Mouse (Mus musculus): ENCODE results near the gene Cyp2j9.
A peak's percentile ranks its signal among the peaks of the same experiment; 100 is the strongest.
"Not testable (repeated sequence)": the region's sequence is repeated elsewhere in the genome, so short reads cannot be mapped to it uniquely, and the experiment has no call there.

Gene Cyp2j9

DNA sequence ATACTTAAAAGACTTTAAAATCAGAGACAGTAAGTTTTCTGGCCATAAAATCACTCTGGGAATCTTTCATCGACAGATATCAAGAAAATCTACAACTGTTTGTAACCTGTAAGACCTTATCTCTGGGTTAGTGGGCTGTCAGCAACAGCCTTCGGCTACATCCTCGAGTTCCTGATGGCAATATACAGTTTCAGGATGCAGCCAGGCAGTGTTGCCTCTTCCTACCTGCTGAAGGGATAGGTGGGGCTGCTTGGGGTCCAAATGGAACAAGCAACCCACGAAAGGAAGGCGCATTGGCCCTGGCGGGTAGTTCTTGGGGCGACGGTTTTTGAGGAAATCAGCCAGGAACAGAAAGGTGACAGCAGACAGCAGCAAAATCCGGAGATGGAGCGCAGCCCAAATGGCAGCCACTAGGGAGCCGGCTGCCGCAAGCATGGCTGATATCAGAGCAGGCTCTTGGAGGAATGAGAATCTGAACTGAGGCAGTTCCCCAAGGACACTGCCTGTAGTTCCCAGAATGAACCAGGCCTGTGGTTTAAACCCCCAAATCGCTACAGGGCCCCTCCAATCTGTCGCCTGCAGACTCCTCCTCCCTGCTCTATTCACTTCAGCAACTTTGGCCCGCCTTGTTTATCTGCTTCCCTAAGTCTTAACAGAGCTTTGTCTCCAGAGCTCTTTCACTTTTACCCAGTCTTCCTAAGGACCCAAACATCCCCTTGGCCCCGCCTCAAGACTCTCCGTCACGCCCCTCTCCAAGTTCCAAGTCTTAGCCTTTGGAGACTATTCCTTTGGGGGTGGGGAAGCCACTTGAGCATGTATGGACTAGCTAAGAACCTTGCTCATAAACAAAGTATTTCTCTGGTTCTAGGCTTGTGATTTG is at the start of gene Cyp2j9:
TSS of gene Cyp2j9 (minus strand) at position 668 of the 880 bp plus-strand sequence.
- peak; percentile 91 for DNase-seq

DNA sequence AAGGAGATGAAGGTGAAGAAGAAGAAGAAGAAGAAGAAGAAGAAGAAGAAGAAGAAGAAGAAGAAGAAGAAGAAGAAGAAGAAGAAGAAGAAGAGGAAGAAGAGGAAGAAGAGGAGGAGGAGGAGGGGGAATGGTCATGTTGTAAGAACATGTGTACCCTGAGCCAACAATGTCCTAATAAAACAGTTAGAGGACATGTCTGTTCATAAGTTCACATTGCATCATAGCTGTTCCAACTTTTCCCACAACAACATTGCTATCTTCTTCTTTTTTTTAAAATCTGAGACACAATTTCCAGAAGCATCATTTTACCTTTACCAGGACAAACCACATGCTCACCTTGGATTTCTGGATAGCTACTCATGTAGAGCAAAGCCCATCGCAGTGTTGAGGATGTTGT is 44.1 kb upstream of the Cyp2j9 start:
- DNase-seq, result no peak

DNA sequence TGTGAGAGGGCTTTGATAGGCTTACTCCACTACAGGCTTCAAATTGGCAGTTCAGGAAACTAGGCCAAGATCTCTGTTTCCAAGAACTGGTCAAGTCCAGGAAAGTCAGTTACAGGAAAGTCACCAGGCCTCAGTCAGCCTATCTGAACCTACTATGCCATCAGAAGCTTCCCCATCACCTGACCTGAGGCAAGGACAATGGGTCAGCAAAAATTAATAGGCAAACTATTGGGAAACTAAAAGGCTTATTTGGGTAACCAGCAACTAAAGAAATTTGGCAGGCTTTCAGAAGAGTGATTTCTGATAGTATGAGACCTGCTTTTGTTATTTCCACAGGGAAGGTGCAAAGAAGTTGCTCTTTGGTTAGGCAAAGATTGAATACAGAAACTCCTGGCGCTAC is 31.1 kb upstream of the Cyp2j9 start:
- DNase-seq, result no peak

DNA sequence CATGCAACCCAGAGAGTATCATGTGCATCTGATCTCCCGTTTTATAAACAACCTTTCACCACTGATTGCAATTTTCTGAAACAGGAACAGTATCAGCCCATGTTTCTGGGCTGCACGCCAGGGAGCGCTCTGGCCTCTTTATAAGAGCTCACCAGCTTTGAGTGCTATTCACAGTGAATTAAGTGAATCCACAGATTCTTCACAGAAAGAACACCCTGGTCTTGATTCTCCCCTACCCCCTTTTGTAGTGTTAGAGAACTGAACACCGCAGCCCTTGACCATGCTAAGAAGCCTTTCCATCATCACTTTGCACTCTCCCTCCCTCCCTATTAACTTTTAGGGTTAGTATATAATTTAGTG is 393 bp upstream of the Cyp2j9 start:
- DNase-seq, result no peak

DNA sequence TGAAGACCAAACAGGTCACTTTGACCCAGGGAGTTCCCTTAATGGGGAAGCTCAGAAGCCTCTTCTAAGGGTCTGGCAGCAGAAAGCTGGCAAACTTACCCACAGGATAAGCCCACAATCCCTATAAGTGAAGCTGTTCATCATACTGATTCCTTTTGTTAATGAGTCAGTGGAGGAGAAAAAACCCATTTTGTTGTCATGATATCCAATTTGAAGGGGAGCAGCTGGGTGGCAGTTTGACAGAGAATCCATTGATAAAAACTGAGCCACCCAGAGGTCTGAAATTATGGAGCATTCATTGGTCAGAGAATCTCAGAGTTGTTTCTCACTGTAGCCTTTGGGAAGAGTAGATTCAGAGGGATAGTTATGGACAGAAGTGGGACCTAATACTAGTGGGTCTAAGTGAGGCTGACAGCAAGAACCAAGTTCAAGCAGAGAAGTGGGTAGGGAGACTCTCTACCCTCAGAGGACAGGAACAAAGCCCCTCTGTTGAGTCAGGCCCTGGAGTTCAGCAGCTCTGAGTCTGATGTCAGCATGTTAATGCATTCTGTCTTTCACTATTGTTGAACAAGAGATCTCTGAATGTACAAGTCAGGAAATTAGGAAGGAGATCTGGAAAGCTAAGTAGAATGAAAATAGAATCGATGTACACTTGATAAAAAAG is 9.8 kb downstream of the Cyp2j9 start:
- no peak for DNase-seq

DNA sequence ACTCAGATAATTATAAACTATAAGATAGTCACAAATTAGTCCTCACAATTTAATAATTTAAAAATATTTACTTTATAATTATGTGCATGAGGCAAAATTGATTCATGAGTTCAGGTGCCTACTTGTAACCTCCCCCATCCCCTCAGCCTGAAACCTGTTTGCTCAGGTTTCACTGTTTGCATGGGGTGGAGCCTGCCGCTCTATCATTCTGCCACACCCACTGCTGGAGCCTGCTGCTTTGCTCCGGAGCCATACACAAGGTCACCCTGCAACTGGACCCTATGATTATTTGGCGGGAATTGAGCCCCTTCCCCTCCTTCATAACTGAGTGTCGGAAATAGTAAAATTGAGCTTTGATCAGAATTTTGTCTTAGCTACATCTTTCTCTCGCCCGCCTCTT is 11.0 kb downstream of the Cyp2j9 start:
- DNase-seq, result not testable (repeated sequence)

DNA sequence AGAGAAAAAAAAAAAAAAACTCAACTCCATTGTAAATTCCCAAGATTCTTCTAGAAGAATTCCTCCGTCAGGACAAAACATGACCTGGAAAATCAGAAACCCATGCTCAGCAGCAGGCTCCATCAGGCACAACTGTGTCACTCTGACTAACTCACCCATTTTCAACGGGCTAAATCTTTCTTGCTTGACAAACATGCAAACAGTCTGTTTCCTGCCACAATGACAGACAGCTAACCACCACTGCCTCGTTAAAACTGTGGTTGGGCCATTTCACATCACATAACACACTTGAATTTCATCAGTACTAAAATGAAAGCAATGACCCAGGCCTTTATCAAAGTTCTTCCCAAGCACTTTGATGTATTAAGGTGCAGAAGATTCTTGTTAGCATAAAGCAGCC is 21.9 kb downstream of the Cyp2j9 start:
- DNase-seq, result no peak

DNA sequence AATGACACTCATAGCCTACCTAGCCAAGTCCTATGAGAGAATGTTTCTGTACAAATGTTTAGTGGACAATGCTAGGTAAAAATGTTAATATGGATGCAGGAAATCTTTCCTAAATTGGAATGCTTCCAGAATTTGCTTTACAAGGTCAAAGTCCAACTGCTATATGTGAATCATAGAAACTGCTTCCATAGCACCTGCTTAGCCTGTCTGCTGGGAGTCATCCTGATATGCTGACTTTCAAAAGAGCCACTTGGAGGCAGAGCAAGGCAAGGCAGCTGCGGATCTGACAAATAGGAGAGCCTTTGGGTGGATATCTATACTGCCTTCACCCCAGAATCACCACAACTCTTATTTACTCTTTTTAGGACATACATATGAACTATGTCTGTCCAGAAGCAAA is 23.4 kb downstream of the Cyp2j9 start:
- DNase-seq, result no peak

DNA sequence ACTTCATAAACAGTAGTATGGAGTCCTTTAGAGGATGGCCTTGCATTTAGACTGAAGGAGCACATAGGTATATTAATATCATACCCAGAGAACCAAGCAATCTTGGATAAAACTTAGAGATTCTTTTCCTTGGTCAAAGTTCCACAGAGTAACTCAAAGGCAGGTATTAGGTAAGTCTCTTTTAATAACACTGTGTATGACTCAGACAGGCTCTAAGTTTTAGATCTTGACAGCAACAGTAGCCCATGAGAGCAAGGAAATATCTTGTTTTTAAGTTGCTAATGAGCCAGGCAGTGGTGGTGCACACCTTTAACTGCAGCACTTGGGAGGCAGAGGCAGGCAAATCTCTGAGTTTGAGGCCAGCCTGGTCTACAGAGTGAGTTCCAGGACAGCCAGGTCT is 25.6 kb downstream of the Cyp2j9 start:
- no peak for DNase-seq

DNA sequence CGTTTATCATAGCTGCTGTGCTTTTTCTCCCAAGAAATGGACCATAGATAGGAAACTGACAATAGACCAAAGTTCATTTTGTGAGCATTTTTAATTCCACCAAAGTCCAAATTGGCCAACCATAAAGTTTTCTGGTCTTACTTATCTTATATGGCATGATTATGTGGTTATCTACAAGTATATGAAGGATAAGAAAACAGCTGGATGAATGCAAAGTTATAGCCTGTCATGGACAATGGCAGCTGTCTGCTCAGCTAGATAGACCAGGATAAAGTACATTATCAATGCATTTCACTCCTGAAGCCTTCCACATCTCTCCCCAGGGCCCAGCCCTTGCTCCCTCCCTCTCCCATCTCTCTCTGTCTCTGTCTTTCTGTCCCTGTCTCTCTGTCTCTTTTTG is 30.9 kb downstream of the Cyp2j9 start:
- no peak for DNase-seq

DNA sequence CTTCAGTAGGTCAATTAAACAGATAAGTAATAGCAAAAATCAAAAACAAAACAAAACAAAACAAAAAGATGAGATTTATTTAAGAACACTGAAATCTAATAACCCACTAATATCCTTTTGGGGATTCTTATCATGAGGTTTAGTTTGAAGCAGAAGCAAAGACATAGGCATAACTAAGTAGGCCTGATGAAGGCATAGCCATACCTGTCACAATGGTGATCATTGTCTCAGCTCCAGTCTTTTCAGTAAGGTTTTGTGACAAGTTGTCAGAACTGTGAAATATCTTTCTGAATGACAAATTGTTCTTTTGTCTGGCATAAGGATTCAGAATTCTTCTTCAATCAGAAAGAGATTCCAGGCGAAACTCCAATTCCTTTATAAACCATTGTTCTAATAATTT is 31.6 kb downstream of the Cyp2j9 start:
- no peak for DNase-seq

DNA sequence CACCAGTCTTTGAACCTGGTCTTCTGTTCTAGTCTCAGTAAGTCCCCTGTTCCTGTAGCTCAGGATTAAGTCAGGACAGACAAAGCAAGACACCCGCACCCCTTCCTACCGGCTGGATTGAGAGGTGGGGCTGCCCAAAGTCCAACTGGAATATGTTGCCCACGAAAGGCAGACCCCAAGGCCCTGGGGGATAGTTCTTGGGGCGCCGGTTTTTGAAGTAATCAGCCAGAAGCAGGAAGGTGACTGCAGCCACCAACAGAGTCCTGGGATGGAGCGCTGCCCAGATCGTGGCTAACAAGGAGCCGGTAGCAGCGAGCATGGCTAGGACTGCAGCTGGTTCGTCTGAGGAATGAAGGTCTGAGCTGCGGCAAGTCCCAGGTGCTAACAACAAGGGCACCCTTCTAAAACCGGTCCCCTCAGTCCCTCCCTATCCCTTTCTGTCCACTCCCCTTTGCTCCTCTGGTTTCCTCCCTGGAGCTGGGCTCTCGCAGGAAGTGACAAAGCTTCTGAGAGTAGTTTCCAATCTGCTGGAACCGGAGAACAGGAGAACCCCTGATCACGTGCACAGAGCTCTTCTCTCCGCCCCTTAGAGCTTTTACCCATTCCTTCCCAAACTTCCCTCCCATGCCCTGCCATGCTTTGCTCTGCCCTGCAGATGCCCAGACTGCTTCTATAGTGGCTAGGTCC is 38.1 kb downstream of the Cyp2j9 start, which contains the start of gene Cyp2j6:
TSS of gene Cyp2j6 (minus strand) at position 529 of the 687 bp plus-strand sequence.
- DNase-seq, result peak; percentile 69

DNA sequence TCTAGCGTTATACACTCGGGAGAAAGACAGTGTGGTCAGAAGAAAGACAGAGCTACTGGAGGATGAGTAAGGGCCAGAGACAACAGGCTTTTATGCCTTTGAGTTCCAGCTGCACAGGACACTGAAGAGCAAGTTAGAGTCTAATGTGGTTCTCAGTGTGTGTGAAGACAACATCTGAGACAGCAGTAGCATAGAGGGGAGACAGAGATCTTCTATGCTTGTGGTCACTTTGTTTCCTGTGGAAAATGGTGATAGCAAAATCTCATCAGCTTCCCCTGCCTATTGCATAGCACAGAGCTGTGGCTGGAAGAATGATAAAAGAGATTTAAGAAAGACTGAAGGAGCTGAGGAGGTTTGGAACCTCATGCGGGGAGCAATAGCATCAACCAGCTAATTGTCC is 39.8 kb downstream of the Cyp2j9 start:
- no peak for DNase-seq

DNA sequence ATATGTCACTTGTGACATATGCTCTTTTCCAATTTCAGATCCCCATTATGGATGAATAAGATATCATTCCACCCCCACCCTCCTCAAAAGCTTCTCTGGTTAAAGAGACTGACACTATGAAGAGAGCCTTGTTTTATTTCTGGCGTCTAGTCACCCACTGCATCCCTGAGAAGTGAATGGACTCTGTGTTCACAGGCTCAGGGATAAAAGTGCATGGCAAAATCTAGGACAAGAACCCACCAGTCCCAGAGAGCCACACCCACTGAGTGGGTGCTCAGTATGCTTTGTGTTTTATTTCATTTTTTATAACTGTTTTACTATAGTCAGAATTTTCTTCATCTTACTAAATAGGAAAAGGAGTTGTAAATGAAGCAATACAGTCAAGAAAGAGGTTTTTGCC is 45.4 kb downstream of the Cyp2j9 start:
- no peak for DNase-seq

DNA sequence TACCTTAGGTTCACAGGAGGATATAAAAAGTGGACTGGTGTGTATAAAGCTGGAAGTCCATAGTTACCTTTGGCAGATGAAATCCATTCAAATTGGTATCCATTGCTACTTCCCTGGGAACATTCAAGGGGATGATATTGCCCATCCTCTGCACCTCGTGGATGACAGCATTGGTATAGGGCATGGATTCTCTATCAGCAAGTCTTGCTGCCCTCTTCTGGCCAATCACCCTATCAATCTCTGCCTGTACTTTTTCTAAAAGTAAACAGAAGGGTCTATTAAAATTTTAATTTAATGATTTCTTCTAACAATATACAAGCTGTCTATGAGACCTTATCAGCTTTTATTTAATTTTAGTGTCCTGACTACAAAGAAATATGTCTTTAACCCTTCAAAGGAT is 65.6 kb downstream of the Cyp2j9 start:
- DNase-seq, result no peak

DNA sequence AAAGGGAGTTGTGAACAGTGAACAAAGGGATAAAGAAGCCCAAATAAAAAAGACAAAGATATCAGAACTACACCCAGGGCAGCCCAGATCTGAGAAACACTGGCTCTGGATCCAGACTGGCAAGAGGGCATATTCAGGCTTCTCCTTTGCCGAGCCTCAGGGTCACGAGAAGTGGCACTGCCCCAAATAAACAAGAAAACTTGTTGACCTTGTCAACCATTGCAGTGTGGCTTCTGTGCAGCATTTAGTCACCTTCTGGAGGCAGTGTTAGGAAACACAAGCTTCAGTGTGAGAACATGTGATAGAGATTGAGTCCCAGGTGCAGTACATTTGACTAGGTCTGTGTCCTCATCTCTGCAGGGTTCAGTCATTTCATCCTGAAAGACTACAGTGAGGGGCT is 69.1 kb downstream of the Cyp2j9 start:
- no peak for DNase-seq
